Mouse (Mus musculus) embryonic fibroblast, embryonic 13.5 days (primary cell): ENCODE results near the gene Trim3. TPM values are rescaled to one million over a fixed set of nuclear protein-coding genes. Genes with fewer than 3 reads are reported as not detected.

Experiments
- H3K27ac ChIP-seq: 2 replicates; pipeline ENCODE4 v1.5.1; 2012; ENCODE audit warnings: low read length, control low read depth, inconsistent platforms; ENCODE audit not compliant: insufficient read depth
- H3K4me1 ChIP-seq: 2 replicates; pipeline ENCODE4 v1.6.1; 2011; ENCODE audit warnings: low read length; ENCODE audit not compliant: control insufficient read depth, insufficient read depth
- H3K4me3 ChIP-seq: 2 replicates; pipeline ENCODE4 v1.5.1; 2011; ENCODE audit warnings: mild to moderate bottlenecking, control low read depth, low read length; ENCODE audit not compliant: insufficient read depth
- CTCF ChIP-seq: IDR thresholded peaks from 2 replicates; pipeline ENCODE4 v1.5.1; 2011; ENCODE audit warnings: mild to moderate bottlenecking, control low read depth, low read length, moderate library complexity, borderline replicate concordance; ENCODE audit not compliant: insufficient read depth
- POLR2A ChIP-seq: IDR thresholded peaks from 2 replicates; pipeline ENCODE4 v1.6.1; 2011; ENCODE audit warnings: low read depth, mild to moderate bottlenecking, control low read depth, low read length, moderate library complexity
- polyA plus RNA-seq: library from polyadenylated mRNA; stranded (reverse); fragments of >200 nt; gene quantifications from 2 replicates; pipeline ENCODE4 v1.2.4, GENCODE M21; 2011; ENCODE audit warnings: low read depth; ENCODE audit not compliant: missing spikeins, insufficient read length

The Trim3 gene
- polyA plus RNA-seq, 1 experiment: 54.7 TPM

DNA sequence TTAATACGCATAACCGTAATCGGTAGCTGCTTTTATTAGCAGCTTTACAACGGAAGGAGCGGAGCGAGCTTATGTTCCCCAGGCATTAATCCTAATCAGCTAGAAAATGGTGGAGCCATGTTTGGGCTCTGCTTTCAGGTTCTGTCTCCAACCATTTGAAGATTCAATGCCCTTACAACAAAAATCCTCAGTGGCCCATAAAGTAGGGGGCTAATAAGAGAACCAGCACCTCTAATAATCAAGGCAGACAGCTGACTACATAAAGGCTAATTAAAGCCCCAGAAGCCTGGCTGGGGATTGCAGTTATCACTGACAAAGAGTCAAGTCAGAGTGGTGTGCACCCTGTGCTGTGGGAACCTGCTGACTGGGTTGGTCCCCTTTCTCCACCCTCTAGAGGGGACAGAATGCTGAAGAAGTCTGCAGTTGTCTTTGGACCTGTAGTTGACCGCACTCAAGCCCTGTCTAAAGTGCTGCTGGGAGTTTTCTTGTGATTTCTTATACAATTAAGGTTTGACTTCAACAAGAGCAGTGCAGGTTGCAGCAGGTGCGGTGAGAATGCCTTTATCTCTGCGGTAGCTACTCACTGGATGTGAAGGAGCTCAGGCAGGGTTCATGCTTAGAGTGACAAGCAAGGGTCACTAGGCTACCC lies 1.0 kb upstream of the Trim3 start:
- Histone ChIP-seq H3K27ac (no peak overlapping the region), H3K4me3 (no peak overlapping the region), H3K4me1 (0 out of 2 replicates have a peak, but pooled peaks cover 3% of the 10 kb centered on the region)

DNA sequence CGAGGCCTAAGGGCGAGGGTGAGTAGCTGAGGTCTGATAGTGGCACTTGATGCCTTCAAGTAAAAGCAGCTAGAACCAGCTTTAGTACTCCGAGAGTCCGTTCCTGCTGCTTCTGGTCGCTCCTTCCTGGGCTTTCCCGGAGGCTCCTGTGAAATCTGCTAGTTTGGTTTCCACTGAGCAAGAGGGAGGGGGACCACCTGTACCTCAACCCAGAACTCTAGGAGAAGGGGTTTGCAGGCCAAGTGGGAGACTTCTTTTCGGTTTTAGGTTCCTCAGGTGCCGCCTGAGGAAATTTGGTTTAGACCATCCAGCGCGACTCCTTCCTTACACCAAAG lies 397 bp upstream of the Trim3 start:
- Histone ChIP-seq H3K4me1 (peaks cover 8% of the 10 kb centered on the region; the same call in 1 of the 2 replicates), H3K27ac (peak overlapping the region; percentile 54), H3K4me3 (peak overlapping the region; percentile 25)
- no peak for TF ChIP-seq CTCF
- TF ChIP-seq POLR2A: peak; percentile 69

More for the DNA sequence above, 1.0 kb upstream of the Trim3 start:
- TF ChIP-seq CTCF (no peak), POLR2A (0 out of 2 replicates have a peak, but pooled peaks have one; percentile 0)

DNA sequence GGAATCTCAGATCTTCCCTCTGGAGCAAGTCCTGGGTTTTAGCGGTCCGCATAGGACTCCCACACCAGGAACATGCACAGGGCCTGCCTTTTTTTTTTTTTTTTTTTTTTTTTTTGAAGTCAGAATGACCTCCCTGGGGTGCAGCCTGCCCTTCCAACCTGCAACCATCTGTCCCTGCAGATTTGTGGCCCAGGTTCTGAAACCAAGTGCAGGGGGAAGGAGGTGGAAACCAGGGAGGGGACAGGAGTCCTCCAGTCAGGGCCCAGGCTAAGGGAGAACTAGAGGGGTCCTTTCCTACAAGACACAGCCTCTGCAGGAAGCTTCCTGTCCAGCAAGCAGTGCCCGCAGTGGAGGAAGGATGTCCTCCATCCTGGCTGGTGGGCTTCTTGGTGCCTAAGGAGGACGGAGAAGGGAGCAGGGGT lies 809 bp downstream of the Trim3 start:
- H3K27ac ChIP-seq: no peak overlapping the region
- H3K4me1 ChIP-seq: peaks cover 9% of the 10 kb centered on the region; the same call in 1 of the 2 replicates
- TF ChIP-seq CTCF (no peak), POLR2A (no peak)
- peak overlapping the region; percentile 95 for H3K4me3 ChIP-seq

DNA sequence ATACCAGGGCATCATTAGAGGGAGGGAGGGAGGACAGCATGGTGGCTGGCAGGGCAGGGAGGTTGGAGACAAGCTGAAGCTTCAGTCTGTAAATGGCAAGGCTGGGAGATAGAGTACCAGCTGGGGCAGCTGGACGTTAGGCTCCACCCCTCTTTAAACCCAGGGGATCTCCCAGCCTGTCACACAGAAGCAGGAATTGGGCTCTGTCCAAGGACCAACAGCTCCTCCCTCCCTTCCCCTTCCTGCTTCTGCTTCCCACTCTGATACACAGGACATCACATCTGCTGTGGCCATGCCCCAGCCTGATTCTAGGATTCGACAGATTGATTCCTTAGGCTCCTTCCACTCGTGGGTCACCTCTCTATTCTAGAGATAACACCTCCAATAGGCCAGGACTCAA lies 4.7 kb downstream of the Trim3 start:
- Histone ChIP-seq H3K27ac (no peak overlapping the region), H3K4me3 (no peak overlapping the region), H3K4me1 (peaks cover 6% of the 10 kb centered on the region; the same call in 1 of the 2 replicates)
- no peak for TF ChIP-seq POLR2A
- no peak for TF ChIP-seq CTCF

DNA sequence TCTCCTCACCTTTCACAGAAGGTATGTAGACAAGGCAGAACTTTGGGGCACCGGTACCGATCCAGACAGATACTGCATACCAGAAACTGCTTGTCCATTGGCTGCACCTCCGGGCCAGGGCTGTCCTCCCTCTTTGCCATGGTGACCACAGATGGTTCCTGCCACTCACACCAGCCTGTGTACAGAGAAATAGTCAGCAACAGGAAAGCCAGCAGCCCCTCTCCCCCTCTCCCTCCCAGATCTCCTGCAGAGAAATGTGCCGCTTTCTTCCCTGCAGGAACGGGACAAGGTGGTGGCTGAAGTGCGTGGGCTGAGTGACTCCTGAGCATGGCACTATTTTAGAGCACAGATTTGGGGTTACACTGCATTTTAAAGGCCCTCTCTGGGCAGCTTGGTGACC lies 8.0 kb downstream of the Trim3 start:
- TF ChIP-seq CTCF: no peak
- TF ChIP-seq POLR2A: no peak
- Histone ChIP-seq H3K4me3 (no peak overlapping the region), H3K4me1 (peaks cover 25% of the 10 kb centered on the region; the same call in 1 of the 2 replicates), H3K27ac (no peak overlapping the region)

DNA sequence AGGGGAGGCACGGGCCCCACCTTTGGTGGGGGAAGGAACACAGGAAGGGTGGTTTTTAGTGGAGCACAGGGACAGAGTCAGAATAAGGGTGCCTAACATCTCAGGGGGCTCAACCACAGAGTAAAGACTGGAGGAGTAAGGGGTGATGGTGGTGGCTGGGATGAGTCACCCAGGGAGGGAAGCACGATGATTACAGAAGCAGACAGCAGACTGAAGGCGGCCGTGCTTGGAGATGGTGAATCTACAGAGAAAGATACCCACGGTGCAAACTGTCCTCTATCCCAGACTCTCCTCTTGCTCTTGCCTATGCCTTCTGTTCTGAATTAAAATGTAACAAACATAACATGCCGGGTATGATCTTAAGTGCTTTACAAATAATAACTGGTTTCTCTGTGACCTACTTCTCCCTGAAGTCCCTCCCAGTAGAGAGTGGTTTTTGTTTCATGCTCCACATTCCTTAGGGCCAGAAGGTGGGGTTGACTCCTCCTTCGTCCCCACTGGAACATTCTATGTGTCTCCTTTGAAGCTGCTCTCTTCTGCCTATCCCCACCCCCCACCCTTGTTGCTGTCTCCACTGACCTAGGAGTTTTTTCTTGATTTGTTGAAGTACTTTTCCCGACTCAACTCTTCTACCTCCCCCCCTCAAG lies 11.6 kb downstream of the Trim3 start:
- Histone ChIP-seq H3K4me1 (peaks cover 19% of the 10 kb centered on the region; the same call in 1 of the 2 replicates), H3K4me3 (no peak overlapping the region), H3K27ac (peak overlapping the region; percentile 83)
- no peak for TF ChIP-seq CTCF
- TF ChIP-seq POLR2A: no peak

DNA sequence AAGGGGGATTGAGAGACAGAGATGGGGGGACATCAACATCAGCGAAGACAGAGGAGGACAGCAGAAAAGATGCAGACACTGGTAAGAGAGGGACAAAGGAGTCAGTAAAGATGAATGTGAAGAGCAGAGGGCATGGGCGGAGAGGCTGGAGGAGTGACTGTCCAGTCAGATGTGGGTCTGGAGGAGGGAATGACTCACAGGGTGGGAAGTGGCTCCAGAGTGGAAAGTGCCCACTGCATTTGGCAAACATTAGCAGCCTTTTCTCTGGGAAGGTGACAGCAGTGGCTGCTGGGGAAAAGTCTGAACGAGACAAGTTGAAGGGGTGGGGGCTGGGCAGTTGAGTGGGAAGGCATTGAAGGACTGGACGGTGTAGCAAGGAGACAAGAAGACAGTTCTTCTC lies 12.3 kb downstream of the Trim3 start:
- no peak for TF ChIP-seq POLR2A
- no peak for TF ChIP-seq CTCF
- Histone ChIP-seq H3K27ac (peak overlapping the region; percentile 83), H3K4me3 (no peak overlapping the region), H3K4me1 (peaks cover 19% of the 10 kb centered on the region; the same call in 1 of the 2 replicates)

DNA sequence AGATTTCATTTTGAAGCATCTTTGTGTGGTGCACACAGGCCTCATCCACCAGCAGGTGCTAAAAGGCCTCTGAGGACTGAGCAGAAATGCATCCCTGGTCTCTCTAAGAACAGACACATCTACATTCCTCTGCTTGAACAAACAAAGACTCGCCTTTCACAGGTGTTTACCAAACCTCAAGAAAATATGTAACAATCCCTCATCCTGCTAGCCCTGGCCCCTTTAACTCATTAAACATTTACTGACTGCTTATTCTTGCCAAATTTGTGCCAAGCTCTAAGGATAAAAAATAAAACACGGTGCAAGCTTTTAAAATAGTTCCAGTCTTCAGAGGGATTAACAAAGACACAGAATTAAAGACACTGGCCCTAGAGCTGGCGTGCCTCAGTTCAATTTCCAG lies 13.7 kb downstream of the Trim3 start:
- no peak for TF ChIP-seq CTCF
- no peak for TF ChIP-seq POLR2A
- no peak overlapping the region for H3K27ac ChIP-seq
- H3K4me1 ChIP-seq: peaks cover 24% of the 10 kb centered on the region; the same call in 1 of the 2 replicates
- H3K4me3 ChIP-seq: no peak overlapping the region

DNA sequence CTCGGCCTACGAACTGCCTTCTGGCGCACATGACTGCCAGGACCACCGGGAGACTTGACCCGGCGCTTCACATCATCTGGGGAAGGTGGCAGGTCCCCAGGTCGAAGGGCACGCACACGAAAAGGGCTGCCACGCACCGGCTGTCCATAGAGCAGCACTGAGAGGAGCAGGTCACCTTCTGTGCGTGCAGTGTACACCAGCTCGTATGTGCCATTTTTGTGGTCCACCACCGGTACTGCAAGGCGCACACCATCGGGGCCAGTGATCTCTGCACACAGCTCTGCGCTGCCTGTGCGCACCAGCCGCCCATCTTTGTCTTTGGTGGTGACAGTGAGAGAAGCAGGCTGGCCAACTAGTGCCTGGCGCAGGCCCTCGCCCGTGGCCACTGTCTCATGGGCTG lies 15.6 kb downstream of the Trim3 start:
- no peak overlapping the region for H3K27ac ChIP-seq
- H3K4me1 ChIP-seq: peaks cover 27% of the 10 kb centered on the region; the same call in 1 of the 2 replicates
- no peak overlapping the region for H3K4me3 ChIP-seq
- TF ChIP-seq CTCF (no peak), POLR2A (no peak)

DNA sequence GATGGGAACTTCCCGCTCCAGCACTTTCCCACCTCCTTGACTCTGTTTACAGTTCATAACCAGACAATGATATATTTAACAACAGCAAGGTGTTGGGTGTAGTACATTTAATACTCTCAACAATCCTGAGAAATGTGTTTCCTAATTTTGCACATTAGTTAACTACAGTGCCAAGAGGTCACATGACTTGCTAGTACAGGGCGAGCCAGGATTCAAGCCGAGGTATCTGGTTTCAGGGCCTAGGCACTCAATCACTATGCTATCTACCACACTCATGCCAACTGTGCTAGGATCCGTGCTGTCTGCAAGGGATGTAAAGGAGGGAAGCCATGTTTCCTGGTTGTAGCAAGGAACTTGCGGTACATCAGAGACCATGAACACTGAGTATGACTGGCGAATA lies 16.8 kb downstream of the Trim3 start:
- TF ChIP-seq POLR2A: no peak
- TF ChIP-seq CTCF: no peak
- Histone ChIP-seq H3K4me1 (peaks cover 17% of the 10 kb centered on the region; the same call in 1 of the 2 replicates), H3K27ac (no peak overlapping the region), H3K4me3 (no peak overlapping the region)

DNA sequence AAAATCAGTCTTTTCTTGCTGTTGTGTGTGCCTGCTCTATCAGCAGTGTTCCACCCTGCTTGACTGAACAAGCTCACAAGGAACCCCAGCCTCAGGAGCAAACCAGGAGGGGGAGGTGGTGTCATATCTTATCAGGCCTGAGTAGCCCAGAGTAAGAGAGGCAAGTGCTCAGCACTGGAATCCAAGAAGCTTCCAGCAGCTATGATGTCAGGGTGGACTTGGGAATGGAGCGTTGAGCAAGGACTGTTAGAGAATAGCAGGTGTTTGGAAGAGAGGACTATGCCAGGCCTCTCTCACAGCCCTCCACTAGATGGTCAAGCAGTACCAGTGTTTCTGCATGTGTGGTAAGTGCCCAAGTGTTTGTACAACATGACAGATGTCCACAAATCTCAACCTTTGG lies 17.7 kb downstream of the Trim3 start:
- 0 out of 2 replicates have a peak, but pooled peaks cover 9% of the 10 kb centered on the region for H3K4me1 ChIP-seq

More for the DNA sequence above, 17.7 kb downstream of the Trim3 start:
- Histone ChIP-seq H3K4me3 (no peak overlapping the region), H3K27ac (no peak overlapping the region)
- TF ChIP-seq CTCF (no peak), POLR2A (no peak)
